Mouse (Mus musculus): ENCODE data around the gene Cpt1b.

DNA sequence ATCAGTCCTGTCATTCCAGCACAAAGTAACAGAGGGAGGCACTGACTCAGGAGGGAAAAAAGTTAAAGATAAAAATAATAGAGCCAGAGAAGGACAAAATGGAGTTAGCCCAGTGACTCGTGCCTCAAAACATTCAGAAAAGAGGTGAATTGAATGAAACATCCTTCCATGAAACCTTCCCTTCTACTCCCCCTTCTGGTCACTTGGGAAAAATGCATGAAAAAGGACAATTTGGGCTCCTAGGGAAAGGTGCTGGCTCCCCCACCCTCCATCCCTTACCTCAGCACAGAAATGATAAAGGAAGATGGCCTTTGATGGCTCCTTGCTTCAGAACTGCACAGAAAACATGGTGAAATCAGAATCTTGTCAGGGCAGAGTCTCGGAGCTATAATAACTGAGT, 42.9 kb upstream of the Cpt1b start:
- peak; percentile 62; the same call in 1 of the 2 replicates for TF ChIP-seq CTCF (IDR thresholded peaks at IDR 0.05; ENCODE audit: borderline replicate concordance, insufficient read depth, low read depth, low read length)
- TF ChIP-seq POLR2A (IDR thresholded peaks at IDR 0.05; ENCODE audit: borderline replicate concordance, insufficient read depth, low read length) = no peak

Measured in cerebellum, adult 2 months (tissue).